Mouse (Mus musculus) kidney, postnatal 14 days (tissue): ENCODE data around the gene Vmn1r36.
A peak's percentile ranks its signal among the peaks of the same experiment; 100 is the strongest.
"Not testable (repeated sequence)": the region's sequence is repeated elsewhere in the genome, so short reads cannot be mapped to it uniquely, and the experiment has no call there.

Experiments
- DNase-seq: peaks from one replicate; pipeline ENCODE4 v3.0.0; 2022; ENCODE audit warnings: mixed read lengths

Vmn1r36 gene

DNA sequence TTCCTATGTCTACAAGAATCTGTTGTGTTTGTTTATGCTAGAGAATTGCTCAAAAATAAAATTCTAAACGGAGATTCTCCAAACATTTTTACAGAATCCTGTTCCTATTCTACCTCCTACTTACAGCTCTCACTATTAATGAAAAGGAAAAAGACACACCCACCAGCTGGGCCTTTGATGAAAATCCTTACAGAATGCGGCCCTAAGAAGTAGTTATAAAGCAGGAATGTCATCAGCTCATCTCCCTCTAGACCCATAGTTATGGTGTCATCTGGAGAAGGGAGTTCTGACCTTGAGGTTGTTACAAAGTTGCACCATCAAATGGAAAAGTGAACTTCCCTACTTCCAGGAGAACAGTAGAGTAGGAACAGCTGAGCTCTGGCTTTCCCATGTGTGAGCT, at the start of gene Vmn1r36:
Vmn1r36 (minus strand) TSS at position 101 of the 400 bp plus-strand sequence.
- not testable (repeated sequence) for DNase-seq

DNA sequence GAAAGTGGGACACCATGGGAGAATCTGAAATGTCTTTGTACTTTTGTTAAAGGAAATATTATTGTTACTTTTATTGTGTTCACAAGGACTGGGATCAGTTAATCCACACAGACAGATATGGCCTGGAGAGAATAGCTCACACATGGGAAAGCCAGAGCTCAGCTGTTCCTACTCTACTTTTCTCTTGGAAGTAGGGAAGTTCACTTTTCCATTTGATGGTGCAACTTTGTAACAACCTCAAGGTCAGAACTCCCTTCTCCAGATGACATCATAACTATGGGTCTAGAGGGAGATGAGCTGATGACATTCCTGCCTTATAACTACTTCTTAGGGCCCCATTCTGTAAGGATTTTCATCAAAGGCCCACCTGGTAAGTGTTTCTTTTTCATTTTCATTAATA, 10.1 kb upstream of the Vmn1r36 start, which contains the start of gene Vmn1r37:
Vmn1r37 (plus strand) TSS at position 301 of the 400 bp plus-strand sequence.
- DNase-seq = not testable (repeated sequence)

DNA sequence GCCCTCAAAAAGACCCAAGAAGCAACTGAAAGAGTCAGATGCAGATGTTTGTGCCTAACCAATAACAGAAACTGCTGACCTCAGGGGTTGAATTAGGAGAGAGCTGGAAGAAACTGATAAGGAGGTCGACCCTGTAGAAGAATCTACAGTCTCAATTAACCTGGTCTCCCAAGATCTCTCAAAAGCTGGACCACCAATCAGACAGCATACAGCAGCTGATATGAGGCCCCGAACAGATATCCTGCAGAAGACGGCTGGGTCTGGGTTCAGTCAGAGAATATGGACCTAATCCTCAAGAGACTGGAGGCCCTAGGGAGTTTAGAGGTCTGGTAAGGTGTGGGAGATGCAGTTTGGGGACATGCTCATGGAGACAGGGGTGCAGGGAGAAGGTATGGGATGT, 5.1 kb downstream of the Vmn1r36 start:
- no peak for DNase-seq

DNA sequence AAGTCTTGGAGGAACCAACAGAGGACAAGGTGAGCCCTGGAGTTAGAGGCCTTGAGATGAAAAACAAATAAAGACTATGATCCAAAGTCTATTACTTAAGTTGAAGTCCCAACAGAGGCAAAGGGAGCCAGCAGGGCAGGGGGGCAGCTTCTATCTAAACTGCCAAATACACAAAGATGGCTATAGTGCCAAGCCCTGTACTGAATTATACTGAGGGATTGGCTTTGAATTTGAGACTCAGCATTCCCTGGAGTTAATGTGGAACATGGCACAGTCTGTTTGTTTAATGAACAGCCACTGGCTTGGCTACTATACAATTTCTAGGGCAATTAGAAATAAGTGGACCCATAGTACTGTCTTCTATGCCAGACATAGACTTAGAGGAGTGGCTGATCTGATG, 10.1 kb downstream of the Vmn1r36 start:
- peak; percentile 19 for DNase-seq

DNA sequence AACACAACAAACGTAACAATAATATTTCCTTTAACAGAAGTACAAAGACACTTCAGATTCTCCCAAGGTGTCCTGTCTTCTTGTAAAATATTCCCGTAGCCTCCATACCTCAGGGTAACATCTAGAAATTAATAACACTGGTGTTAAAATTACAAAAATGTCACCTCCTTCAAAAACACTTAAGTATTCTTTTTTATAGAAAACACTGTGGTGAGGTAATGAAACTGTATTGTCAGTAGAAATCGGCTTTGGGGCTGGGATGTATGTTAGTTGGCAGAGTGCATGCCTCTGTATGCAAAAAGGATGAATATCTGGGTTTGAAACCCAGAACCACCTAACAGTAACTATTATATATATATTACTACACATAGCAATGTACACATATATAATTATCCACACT, 33.2 kb downstream of the Vmn1r36 start, which contains the start of gene Vmn1r35:
Vmn1r35 (minus strand) TSS at position 101 of the 400 bp plus-strand sequence.
- DNase-seq = no peak
